Mouse (Mus musculus) cerebellum, adult 2 months (tissue): ENCODE data around the gene Entr1. TPM values are rescaled to one million over a fixed set of nuclear protein-coding genes. Genes with fewer than 3 reads are reported as not detected.
"Not testable (repeated sequence)": the region's sequence is repeated elsewhere in the genome, so short reads cannot be mapped to it uniquely, and the experiment has no call there.

Source experiments
- DNase-seq, 2 experiments: peaks; one replicate each; pipeline ENCODE4 v3.0.0; 2021
- H3K27ac ChIP-seq: fragments of 200-500 bp; 2 replicates; pipeline ENCODE4 v1.5.1; 2012; ENCODE audit warnings: low read length, control low read depth, inconsistent platforms; ENCODE audit not compliant: insufficient read depth
- H3K27me3 ChIP-seq: fragments of 200-500 bp; 2 replicates; pipeline ENCODE4 v1.6.1; 2012; ENCODE audit warnings: inconsistent platforms, mild to moderate bottlenecking, low read length, moderate library complexity; ENCODE audit not compliant: control insufficient read depth, insufficient read depth
- H3K4me1 ChIP-seq: fragments of 200-500 bp; 2 replicates; pipeline ENCODE4 v1.6.1; 2011; ENCODE audit warnings: low read length; ENCODE audit not compliant: control insufficient read depth, insufficient read depth
- H3K4me3 ChIP-seq: fragments of 200-500 bp; replicated peaks from 2 replicates; pipeline ENCODE3; 2011; ENCODE audit warnings: mild to moderate bottlenecking, low read depth, low read length, control low read depth; ENCODE audit not compliant: insufficient read depth
- CTCF ChIP-seq: fragments of 200-500 bp; IDR thresholded peaks from 2 replicates; pipeline ENCODE4 v1.5.1; 2011; ENCODE audit warnings: low read depth, mild to moderate bottlenecking, control low read depth, low read length, moderate library complexity, borderline replicate concordance; ENCODE audit not compliant: insufficient read depth
- POLR2A ChIP-seq: fragments of 200-500 bp; IDR thresholded peaks from 2 replicates; pipeline ENCODE4 v1.6.1; 2011; ENCODE audit warnings: low read length, control low read depth, borderline replicate concordance; ENCODE audit not compliant: insufficient read depth
- WGBS: fragments of 180-500 bp; shearing (Covaris S2); methylation state at CpG from one replicate; pipeline ENCODE4 v1.1.7; 2018; 5-methylcytosine and 5-hydroxymethylcytosine counted together
- polyA plus RNA-seq: library from polyadenylated mRNA; depleted of rRNA; stranded (reverse); fragments of >200 nt; gene quantifications from 2 replicates; pipeline ENCODE4 v1.2.3, GENCODE M21; 2012

Entr1 gene
- polyA plus RNA-seq, 1 experiment: 289 TPM

DNA sequence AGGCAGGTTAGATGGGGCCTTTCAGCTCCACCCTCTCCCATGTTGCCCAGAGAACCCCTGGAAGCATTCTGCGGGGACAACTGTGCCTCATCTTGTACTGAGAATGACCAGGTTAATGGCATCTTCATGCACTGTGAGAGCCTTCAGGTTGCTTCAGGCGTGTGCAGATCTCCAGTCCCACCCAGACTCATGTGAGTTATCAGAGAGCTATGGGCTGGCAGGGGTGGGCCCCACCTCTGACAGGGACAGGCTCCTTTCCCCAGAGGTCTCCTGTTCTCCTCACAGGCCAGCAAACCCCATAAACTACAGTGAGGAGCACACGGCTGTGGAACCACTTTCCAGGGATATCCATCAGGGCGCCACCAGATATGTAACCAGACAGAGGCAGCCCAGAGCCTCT is 11.9 kb upstream of the Entr1 start:
- TF ChIP-seq POLR2A: no peak
- TF ChIP-seq CTCF: no peak
- Histone ChIP-seq H3K4me1 (peaks cover 37% of the 10 kb centered on the region), H3K4me3 (no peak overlapping the region), H3K27ac (no peak overlapping the region), H3K27me3 (no peaks in the 10 kb centered on the region)
- no peak for DNase-seq
- WGBS: 87% methylated on average over 4 of the region's 4 CpGs

DNA sequence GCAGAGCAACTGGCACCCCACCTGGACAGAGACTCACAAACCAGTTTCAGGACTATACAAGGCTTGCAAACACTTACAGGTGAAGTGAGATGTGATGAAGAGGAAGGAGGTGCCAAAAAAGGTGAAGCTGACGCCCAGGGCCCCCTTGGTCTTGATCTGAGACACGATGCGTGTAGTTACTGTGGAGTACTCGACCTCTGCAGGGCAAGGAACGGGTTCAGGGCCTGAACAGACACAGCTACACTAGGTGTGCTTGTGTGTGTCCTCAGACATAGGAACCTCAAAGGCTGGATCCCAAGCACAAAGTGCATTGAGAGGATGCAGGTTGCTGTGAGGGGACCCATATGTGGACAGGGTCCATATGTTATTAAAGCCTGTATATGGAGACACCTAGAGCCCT is 11.2 kb upstream of the Entr1 start:
- Histone ChIP-seq H3K27ac (no peak overlapping the region), H3K4me1 (peaks cover 34% of the 10 kb centered on the region), H3K4me3 (no peak overlapping the region), H3K27me3 (no peaks in the 10 kb centered on the region)
- 89% methylated on average over 5 of the region's 5 CpGs for WGBS
- no peak for DNase-seq
- TF ChIP-seq CTCF (no peak), POLR2A (no peak)

DNA sequence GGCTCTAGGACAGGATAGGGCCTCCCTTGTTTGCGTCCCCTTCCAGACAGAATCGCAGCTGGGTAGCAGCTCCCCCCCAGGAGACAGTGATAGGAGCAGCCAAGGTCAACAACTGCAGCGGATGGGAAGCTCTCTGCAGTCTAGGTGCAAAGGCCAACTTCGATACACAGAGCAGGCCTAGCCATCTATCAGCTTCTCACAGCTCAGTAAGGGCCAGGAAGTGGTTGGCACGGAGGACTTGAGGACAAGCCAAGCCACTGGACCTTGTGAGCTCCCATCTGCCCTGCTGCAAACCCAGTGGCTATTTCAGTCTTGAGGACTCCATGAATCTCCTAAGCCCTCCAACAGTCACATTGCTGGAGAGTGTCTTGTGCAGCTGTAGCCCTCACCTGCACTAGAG is 10.5 kb upstream of the Entr1 start:
- TF ChIP-seq POLR2A: no peak
- Histone ChIP-seq H3K4me3 (no peak overlapping the region), H3K4me1 (peaks cover 29% of the 10 kb centered on the region), H3K27ac (no peak overlapping the region), H3K27me3 (no peaks in the 10 kb centered on the region)
- WGBS: 38% methylated on average over 5 of the region's 5 CpGs
- DNase-seq: no peak

DNA sequence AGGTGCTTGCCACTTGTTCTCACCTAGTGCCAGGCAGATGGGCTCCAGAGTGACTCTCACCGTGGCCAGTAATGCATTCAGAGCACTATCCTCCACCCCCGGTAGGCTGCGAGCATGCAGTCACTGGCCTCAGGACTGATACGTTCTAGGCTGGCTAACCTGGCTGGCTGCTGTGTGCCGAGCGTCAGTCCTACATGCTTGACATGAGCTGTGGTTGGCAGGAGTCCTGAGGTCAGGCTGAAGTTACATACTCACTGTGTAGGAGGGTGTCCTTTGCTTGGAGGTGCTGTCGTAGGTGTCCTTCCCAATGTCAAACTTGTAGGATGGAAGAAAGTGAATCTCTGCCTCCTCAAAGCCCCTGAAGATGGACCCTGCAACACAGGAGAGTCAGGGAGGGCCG is 9.9 kb upstream of the Entr1 start:
- 70% methylated on average over 8 of the region's 8 CpGs for WGBS
- Histone ChIP-seq H3K4me3 (no peak overlapping the region), H3K4me1 (peaks cover 28% of the 10 kb centered on the region), H3K27ac (no peak overlapping the region), H3K27me3 (no peaks in the 10 kb centered on the region)
- no peak for TF ChIP-seq CTCF
- TF ChIP-seq POLR2A: no peak
- DNase-seq: no peak

DNA sequence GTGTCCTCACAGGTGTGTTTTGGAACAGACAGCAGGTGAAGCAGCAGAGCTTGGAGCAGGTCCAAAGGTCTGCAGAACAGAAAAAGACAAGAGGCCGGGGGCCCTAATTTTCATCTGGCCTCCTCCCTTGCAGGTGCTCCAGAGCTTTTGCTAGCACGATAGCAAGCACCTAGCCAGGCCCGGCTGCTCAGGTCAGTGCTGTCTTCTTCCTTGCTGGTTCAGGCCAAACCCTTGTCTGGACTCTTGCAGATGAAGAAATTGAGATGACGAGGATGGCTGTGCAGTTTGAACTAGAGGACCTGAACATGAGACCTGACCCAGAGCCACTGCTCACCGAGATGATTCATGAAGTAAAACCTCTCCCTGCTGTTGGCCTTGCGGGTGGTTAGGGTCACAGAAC is 2.5 kb upstream of the Entr1 start:
- 76% methylated on average over 6 of the region's 6 CpGs for WGBS
- Histone ChIP-seq H3K4me3 (no peak overlapping the region), H3K27me3 (no peaks in the 10 kb centered on the region), H3K4me1 (peaks cover 19% of the 10 kb centered on the region), H3K27ac (no peak overlapping the region)
- DNase-seq: no peak
- TF ChIP-seq CTCF (no peak), POLR2A (no peak)

DNA sequence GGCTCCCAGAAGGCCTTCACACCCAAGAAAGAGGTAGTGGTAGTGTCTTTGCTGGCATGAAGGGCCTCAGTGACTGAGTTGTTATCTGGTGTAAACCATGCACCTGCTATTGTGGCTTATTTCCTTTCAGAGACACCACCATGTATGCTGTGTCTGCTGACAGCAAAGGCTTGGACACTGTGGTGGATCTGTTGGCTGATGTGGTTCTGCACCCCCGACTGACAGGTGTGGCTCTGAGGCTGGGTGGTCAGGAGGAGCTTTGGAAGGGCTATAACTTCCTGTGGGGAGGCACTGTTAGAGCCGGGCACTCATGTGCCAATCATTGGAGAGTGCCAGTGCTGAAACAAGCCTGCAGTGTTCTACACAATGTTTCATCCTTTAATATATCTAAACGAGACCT is 1.8 kb upstream of the Entr1 start:
- Histone ChIP-seq H3K4me1 (peaks cover 19% of the 10 kb centered on the region), H3K27me3 (no peaks in the 10 kb centered on the region), H3K27ac (no peak overlapping the region), H3K4me3 (no peak overlapping the region)
- WGBS: 62% methylated on average over 3 of the region's 3 CpGs
- TF ChIP-seq CTCF (no peak), POLR2A (no peak)
- DNase-seq: no peak

DNA sequence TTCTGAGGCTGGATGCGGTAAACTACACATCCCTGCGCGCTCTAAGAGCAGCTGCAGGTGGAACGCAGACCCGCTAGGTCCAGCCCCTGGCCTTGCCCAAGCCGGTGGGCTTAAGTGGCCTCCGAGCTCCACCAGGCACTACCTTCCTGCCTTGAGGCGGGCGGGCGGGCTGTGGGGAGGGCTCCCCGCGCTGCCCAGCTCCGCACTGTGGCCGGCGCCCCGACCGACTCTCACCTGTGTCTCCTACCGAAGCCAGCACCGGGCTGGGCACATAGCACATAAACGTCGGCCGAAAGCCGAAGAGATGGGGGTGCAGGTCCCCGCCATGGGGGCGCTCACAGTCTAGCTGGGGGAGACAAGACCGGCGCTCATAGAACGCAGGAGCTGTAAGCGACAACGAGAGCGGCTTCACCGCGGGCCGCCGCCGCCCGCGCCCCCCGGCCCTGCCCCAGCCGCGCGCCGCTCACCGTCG is 398 bp downstream of the Entr1 start:
- H3K4me1 ChIP-seq: peaks cover 19% of the 10 kb centered on the region
- peak overlapping the region; percentile 85 for H3K4me3 ChIP-seq
- no peaks in the 10 kb centered on the region for H3K27me3 ChIP-seq
- WGBS: under 1% methylated on average over 44 of the region's 45 CpGs
- H3K27ac ChIP-seq: peak overlapping the region; percentile 42; the same call in 1 of the 2 replicates
- TF ChIP-seq CTCF (no peak), POLR2A (no peak)
- DNase-seq: no peak

DNA sequence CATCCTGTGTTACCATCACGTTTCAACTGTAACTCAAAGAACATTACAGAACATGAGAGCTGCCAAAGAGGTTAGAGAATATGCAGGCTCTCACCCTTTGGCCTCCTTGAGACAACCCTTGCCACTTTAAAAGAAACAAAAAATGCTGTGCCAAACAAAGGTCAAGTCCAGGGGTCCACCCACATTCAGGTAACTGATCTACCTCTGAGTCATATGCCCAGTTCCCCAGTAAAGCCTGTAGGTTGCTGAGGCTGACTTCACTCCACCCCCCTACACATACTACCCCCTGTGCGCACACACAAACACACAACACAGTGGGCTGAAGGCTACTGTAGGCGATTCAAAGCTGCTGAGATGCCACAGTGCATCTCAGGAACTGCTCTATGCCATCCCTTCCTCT is 1.4 kb downstream of the Entr1 start:
- H3K4me3 ChIP-seq: no peak overlapping the region
- no peak overlapping the region for H3K27ac ChIP-seq

DNA sequence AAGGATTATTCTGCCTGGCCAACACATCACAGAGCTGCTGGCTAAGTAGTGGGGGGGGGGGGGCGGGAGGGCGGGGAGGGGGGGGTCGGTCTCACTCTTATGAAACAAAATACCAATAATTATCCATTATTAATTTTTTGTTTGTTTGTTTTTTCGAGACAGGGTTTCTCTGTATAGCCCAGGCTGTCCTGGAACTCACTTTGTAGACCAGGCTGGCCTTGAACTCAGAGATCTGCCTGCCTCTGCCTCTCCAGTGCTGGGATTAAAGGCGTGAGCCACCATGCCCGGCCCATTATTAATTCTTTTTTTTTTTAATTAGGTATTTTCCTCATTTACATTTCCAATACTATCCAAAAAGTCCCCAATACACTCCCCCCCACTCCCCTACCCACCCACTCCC is 8.2 kb downstream of the Entr1 start:
- 27% methylated on average over 6 of the region's 6 CpGs for WGBS
- H3K27me3 ChIP-seq, H3K27ac ChIP-seq, H3K4me1 ChIP-seq, DNase-seq: not testable (repeated sequence)
- H3K4me3 ChIP-seq: peak overlapping the region; percentile 84

More for the DNA sequence above, 1.4 kb downstream of the Entr1 start:
- DNase-seq: no peak
- 84% methylated on average over 3 of the region's 3 CpGs for WGBS
- peaks cover 19% of the 10 kb centered on the region for H3K4me1 ChIP-seq
- H3K27me3 ChIP-seq: no peaks in the 10 kb centered on the region
- TF ChIP-seq POLR2A: no peak
- no peak for TF ChIP-seq CTCF
